Mouse (Mus musculus): Measurements from ENCODE around the gene Mtch1.

DNA sequence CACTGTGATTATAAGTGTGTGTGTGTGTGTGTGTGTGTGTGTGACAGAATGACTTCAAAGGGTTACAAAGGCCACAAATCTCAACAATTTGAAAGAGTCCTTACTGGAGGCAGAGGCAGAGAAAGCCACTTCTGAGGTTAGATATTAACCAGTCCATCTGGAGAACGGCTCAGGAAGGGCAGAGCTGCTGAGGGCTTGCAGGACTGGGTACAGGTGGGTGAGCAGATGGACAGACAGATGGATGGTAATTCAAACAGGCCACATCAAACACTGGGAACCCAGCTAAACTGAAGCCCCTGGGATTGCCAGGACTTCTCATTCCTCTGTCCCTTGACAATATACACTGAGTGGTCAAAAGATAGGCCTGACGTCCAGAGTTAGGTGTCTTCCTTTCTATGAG lies 1.3 kb upstream of the Mtch1 start:
- TF ChIP-seq CTCF (IDR thresholded peaks at IDR 0.05; ENCODE audit: low read depth) (no peak), EP300 (IDR thresholded peaks at IDR 0.05; ENCODE audit: low read depth) (no peak)
